Comparison of ENCODE assay signal across 17 mouse cellular contexts in genomic region chr11:119624955-119625354, GRCm38 (mm10). TPM values are rescaled to one million over a fixed set of nuclear protein-coding genes. Genes with fewer than 3 reads are reported as not detected.
DNase-seq lines count a peak whose midpoint lies in the region; TF ChIP-seq lines count a peak whose summit lies in the region.
"Had no signal": no experiment of that assay in that cellular context is flagged by ENCODE, and none has a peak within 500 bp of the region (broad histone marks: within the 10 kb centered on the region; RNA-seq: fewer than 3 reads in every experiment).

No protein-coding gene starts in this region.

- no peak for TF ChIP-seq POLR2A in myocyte (IDR thresholded peaks at IDR 0.05; ENCODE audit: insufficient read length, low read depth)

- H3K79me2 ChIP-seq in myocyte (ENCODE audit: control insufficient read depth, insufficient read depth), result peaks cover 83% of the 10 kb centered on the region

- H3K27ac ChIP-seq in gastrocnemius, adult 2 months, result peak overlapping the region; percentile 87
- H3K27ac ChIP-seq: heart, adult 2 months; hindbrain, embryonic 15.5 days; midbrain, embryonic 10.5 days had no signal

- peak; percentile 53 for DNase-seq in gastrocnemius, adult 2 months
- no peak for DNase-seq in gastrocnemius, adult 8-10 months (ENCODE audit: low spot score in 2 of 2)
- peak; percentile 32 to 65 for DNase-seq in layer of hippocampus, adult 18-20 months (ENCODE audit: low spot score in 2 of 2)
- DNase-seq in layer of hippocampus, adult 8-10 months (ENCODE audit: low spot score in 2 of 2), result no peak
- DNase-seq in right cerebral cortex, adult 18-20 months, result peak; percentile 34
- DNase-seq in right cerebral cortex, postnatal 14 days, result no peak
- DNase-seq in adipocyte (ENCODE audit: low spot score), result no peak
- DNase-seq: adrenal gland, adult 8-10 months; B cell, adult 2 months; cerebellum, adult 2 months; cerebellum, postnatal 25 days; heart, adult 2 months; thymus, postnatal 14 days had no signal

- H3K4me3 ChIP-seq in gastrocnemius, adult 2 months, result peak overlapping the region; percentile 45
- H3K4me3 ChIP-seq in myocyte, result no peak overlapping the region
- H3K4me3 ChIP-seq: heart, adult 2 months; hindbrain, embryonic 15.5 days; midbrain, embryonic 10.5 days had no signal

- no peak for TF ChIP-seq CTCF in gastrocnemius, adult 2 months (IDR thresholded peaks at IDR 0.05)

- H3K4me2 ChIP-seq in myocyte (ENCODE audit: low read depth), result peak overlapping the region; percentile 69
- H3K4me2 ChIP-seq: hindbrain, embryonic 15.5 days had no signal

- no peaks in the 10 kb centered on the region for H3K36me3 ChIP-seq in myocyte (ENCODE audit: control insufficient read depth, insufficient read depth)
- H3K36me3 ChIP-seq: hindbrain, embryonic 15.5 days had no signal

- H3K27me3 ChIP-seq in myocyte (ENCODE audit: control insufficient read depth, insufficient read depth, insufficient read length), result no peaks in the 10 kb centered on the region
- H3K27me3 ChIP-seq: CH12.LX; hindbrain, embryonic 15.5 days had no signal

- intact Hi-C loops in gastrocnemius, adult 2 months (cut with DNase I), result loop anchor here (2.0 kb wide), 1 partner anchor 38 kb away; no protein-coding TSS in a partner anchor

- H3ac ChIP-seq in myocyte (ENCODE audit: control insufficient read depth, insufficient read length), result no peak overlapping the region

TF ChIP-seq in myocyte, 11 proteins besides CTCF, POLR2A, EP300 and RAD21:
- no peak for TF ChIP-seq MAX (IDR thresholded peaks at IDR 0.05; ENCODE audit: low read depth)
- no peak for TF ChIP-seq TCF3 (IDR thresholded peaks at IDR 0.05; ENCODE audit: insufficient read length, low read depth)
- TF ChIP-seq MYOG (IDR thresholded peaks at IDR 0.05; ENCODE audit: control insufficient read depth in 1 of 3, insufficient read depth in 1 of 3, insufficient read length in 2 of 3, low read depth in 2 of 3), result peak in 1 of 3 experiments; percentile 67
- TF ChIP-seq POLR2AphosphoS2 (IDR thresholded peaks at IDR 0.05; ENCODE audit: insufficient read length, low read depth), result no peak
- no peak for TF ChIP-seq REST (IDR thresholded peaks at IDR 0.05; ENCODE audit: insufficient read depth, insufficient read length)
- TF ChIP-seq MYOD1 (IDR thresholded peaks at IDR 0.05; ENCODE audit: control insufficient read depth in 1 of 3, insufficient read length in 2 of 3, low read depth in 2 of 3), result peak in 2 of 3 experiments; percentile 40 to 61
- no peak for TF ChIP-seq E2F4 (IDR thresholded peaks at IDR 0.05; ENCODE audit: insufficient read depth)

RNA-seq across cellular contexts. Expression of gene Rptor, which starts 22.2 kb away (rescaled TPM):
- 10 to 100 TPM; 24.9 to 32.5 TPM for total RNA-seq in gastrocnemius, adult 2 months (2021)
- total RNA-seq in gastrocnemius, adult 8-10 months (2022), result 10 to 100 TPM; 25.2 to 28.5 (median 26.6) TPM
- 10 to 100 TPM; 56.0 to 61.1 TPM for total RNA-seq in layer of hippocampus, adult 18-20 months (2021)
- 10 to 100 TPM; 59.2 to 68.7 (median 63.5) TPM for total RNA-seq in layer of hippocampus, adult 8-10 months (2022)
- polyA plus RNA-seq in myocyte (2012; fragmentation: generic; extraction: Trizol), result 59.5 TPM

Comparison
In these comparisons a context has a peak if more than half of its experiments do, and no peak if none do; other contexts are left out.
1. DNase-seq: peak in gastrocnemius, adult 2 months (single experiment), layer of hippocampus, adult 18-20 months (2 of 2) and right cerebral cortex, adult 18-20 months (single experiment); none in gastrocnemius, adult 8-10 months (0 of 2), layer of hippocampus, adult 8-10 months (0 of 2), right cerebral cortex, postnatal 14 days (single experiment) and adipocyte (single experiment).